Mouse (Mus musculus) heart, postnatal 0 days (tissue): ENCODE measurements around the gene Plxdc1.

ENCODE experiments used
- CTCF ChIP-seq: IDR thresholded peaks from 2 replicates; pipeline ENCODE4 v1.5.1; 2016; ENCODE audit warnings: antibody characterized with exemption, control low read depth, low read depth
- EP300 ChIP-seq: IDR thresholded peaks from 2 replicates; pipeline ENCODE4 v1.6.1; 2016; ENCODE audit warnings: antibody characterized with exemption, low read depth

- peak; percentile 11; the same call in 1 of the 2 replicates for TF ChIP-seq CTCF
- no peak for TF ChIP-seq EP300
Observed at GRCm38 (mm10) chr11:98020710-98021109, 34.5 kb upstream of the Plxdc1 start.
